Mouse (Mus musculus) bone marrow macrophage, adult 2 months (primary cell): ENCODE data around the gene Ciapin1. TPM values are rescaled to one million over a fixed set of nuclear protein-coding genes. Genes with fewer than 3 reads are reported as not detected.

ENCODE experiments used
- H3K27ac ChIP-seq: 2 replicates; pipeline ENCODE4 v1.5.1; 2012; ENCODE audit warnings: low read depth, low read length; ENCODE audit not compliant: insufficient read depth
- H3K4me1 ChIP-seq: 2 replicates; pipeline ENCODE4 v1.6.1; 2012; ENCODE audit warnings: low read length; ENCODE audit not compliant: control insufficient read depth, insufficient read depth
- H3K4me3 ChIP-seq: 2 replicates; pipeline ENCODE4 v1.5.1; 2012; ENCODE audit warnings: mild to moderate bottlenecking, low read length, moderate library complexity; ENCODE audit not compliant: insufficient read depth
- CTCF ChIP-seq: IDR thresholded peaks from 2 replicates; pipeline ENCODE4 v1.5.1; 2012; ENCODE audit warnings: low read depth, mild to moderate bottlenecking, low read length, moderate library complexity
- POLR2A ChIP-seq: IDR thresholded peaks from 2 replicates; pipeline ENCODE4 v1.6.1; 2012; ENCODE audit warnings: mild to moderate bottlenecking, low read depth, low read length, borderline replicate concordance
- polyA plus RNA-seq: library from polyadenylated mRNA; stranded (reverse); fragments of >200 nt; gene quantifications from 2 replicates; pipeline ENCODE4 v1.2.4, GENCODE M21; 2012; ENCODE audit not compliant: missing spikeins, insufficient read depth, insufficient read length

Ciapin1 gene
- polyA plus RNA-seq, 1 experiment: 19.7 TPM

DNA sequence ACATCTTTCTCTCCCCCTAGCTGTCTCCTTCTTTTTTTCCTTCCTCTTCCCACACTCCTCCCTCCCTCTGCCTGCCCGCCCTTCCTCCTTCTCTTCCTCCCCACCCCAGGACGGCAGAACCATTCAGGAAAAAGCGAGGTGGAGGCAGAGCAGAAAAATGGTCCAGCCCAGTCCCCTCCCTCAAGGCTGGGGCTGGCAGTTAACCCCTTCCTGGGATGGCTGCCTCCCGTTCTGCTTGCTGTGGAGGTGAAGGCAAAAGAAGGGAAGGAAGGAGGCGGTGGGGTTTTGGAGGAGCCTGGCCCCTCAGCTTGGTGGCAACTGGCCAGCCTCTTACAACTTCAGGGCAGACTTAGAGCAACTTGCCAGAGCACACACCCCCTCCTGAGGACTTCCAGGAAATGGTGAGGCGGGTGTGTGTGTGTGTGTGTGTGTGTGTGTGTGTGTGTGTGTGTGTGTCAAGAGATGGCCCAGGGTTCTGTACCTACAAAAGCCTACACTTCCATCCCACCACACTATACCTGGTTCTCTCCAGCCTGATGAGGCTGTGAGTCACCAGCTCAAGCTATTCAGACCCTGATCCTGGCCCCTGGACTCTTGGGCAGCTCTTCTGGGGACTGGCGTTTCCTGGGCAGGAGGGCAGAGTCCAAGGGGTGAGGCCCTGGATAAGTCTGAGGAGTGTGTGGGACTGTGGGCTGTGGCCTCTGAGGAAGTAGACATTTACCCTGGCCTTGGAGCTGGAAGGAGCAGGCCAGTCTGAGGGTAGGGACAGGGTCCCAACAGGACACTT, 33.1 kb upstream of the Ciapin1 start:
- no peak for TF ChIP-seq CTCF
- no peak for TF ChIP-seq POLR2A
- 0 out of 2 replicates have a peak, but pooled peaks cover 2% of the 10 kb centered on the region for H3K4me1 ChIP-seq
- peak overlapping the region; percentile 33 for H3K4me3 ChIP-seq
- H3K27ac ChIP-seq: no peak overlapping the region

DNA sequence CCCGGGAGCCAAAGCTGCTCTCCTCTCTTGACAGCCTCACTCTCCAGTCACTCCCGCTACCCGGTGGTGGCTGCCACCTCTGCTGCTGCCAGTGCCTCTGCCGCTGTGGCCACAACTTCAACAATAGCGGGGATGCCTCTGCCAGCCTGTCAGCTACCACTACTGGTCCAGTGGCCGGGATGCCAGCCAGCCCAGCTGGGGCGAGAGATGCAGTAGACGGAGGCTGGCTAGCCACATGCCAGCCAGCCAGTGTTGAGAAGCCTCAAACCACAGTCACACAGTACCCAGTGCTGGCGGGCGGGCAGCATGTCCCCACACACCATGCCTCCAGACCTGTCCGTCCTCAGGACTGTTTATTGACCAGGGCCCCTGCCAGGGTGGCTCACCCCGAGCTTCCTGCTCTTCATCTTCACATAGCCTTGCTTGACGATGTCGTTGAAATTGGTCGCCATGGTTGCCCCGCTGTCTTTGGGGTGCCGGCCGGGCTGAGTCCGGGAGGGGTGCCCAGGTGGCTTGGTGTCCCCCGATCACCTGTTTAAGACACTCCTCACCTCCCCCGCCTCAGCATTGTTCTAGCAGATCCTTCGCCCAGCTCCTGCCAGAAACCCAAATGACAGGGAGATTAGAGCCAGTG, 32.4 kb upstream of the Ciapin1 start:
- Histone ChIP-seq H3K27ac (no peak overlapping the region), H3K4me1 (0 out of 2 replicates have a peak, but pooled peaks cover 2% of the 10 kb centered on the region), H3K4me3 (peak overlapping the region; percentile 33)
- TF ChIP-seq CTCF (no peak), POLR2A (no peak)

GRCm38 (mm10) chr8:94870003-94870402, 31.8 kb upstream of the Ciapin1 start:
- TF ChIP-seq CTCF (no peak), POLR2A (no peak)
- Histone ChIP-seq H3K4me3 (no peak overlapping the region), H3K4me1 (0 out of 2 replicates have a peak, but pooled peaks cover 2% of the 10 kb centered on the region)

DNA sequence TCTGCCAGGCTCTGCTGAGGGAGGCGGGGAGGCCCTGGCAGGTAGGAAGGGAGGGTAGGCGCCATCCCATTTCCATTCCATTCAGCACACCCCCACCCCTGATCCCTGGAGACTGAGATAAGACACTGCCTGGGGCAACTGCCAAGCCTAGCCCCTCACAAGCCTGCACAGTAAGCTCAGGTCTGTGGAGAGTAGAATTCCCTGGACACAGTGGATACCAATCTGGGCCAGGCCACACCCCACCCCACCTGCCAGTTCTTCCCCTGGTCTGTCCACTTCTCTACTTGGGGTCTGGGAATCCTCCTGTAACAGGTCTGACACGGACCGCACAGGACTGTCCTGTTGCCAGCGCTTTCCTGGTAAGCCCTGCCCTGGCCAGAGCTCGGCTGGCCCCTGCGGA, 31.0 kb upstream of the Ciapin1 start:
- Histone ChIP-seq H3K4me1 (0 out of 2 replicates have a peak, but pooled peaks cover 2% of the 10 kb centered on the region), H3K4me3 (no peak overlapping the region), H3K27ac (no peak overlapping the region)
- no peak for TF ChIP-seq CTCF
- TF ChIP-seq POLR2A: no peak

More at GRCm38 (mm10) chr8:94870003-94870402, 31.8 kb upstream of the Ciapin1 start:
- H3K27ac ChIP-seq: no peak overlapping the region

- TF ChIP-seq CTCF (no peak), POLR2A (no peak)
- Histone ChIP-seq H3K4me1 (0 out of 2 replicates have a peak, but pooled peaks cover 2% of the 10 kb centered on the region), H3K4me3 (no peak overlapping the region), H3K27ac (no peak overlapping the region)
Measured at GRCm38 (mm10) chr8:94866921-94867320, 28.8 kb upstream of the Ciapin1 start.

DNA sequence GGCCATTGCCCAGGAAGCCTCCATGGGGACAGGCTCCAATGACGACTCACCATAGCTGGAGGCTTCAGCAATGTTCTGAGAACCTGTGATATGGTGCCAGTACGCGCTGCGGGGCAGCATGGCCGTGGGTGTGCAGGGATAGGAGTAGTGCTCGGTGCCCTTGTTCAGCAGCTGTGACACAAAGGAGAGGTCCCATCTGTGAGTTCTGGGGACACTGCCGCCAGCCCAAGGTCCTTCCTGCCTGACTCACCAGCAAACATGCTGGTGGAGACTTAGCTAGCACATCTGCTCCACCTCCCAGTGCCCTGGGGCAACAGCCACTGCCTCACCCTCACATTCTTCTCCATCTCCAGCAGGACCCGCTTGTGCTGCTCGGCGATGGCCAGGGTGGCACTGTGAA, 27.1 kb upstream of the Ciapin1 start:
- H3K4me1 ChIP-seq: no peaks in the 10 kb centered on the region
- no peak overlapping the region for H3K4me3 ChIP-seq
- TF ChIP-seq POLR2A (no peak), CTCF (no peak)
- no peak overlapping the region for H3K27ac ChIP-seq

GRCm38 (mm10) chr8:94863897-94864673, 25.9 kb upstream of the Ciapin1 start:
- Histone ChIP-seq H3K27ac (no peak overlapping the region), H3K4me3 (no peak overlapping the region), H3K4me1 (peaks cover 4% of the 10 kb centered on the region)
- TF ChIP-seq CTCF: no peak
- no peak for TF ChIP-seq POLR2A

DNA sequence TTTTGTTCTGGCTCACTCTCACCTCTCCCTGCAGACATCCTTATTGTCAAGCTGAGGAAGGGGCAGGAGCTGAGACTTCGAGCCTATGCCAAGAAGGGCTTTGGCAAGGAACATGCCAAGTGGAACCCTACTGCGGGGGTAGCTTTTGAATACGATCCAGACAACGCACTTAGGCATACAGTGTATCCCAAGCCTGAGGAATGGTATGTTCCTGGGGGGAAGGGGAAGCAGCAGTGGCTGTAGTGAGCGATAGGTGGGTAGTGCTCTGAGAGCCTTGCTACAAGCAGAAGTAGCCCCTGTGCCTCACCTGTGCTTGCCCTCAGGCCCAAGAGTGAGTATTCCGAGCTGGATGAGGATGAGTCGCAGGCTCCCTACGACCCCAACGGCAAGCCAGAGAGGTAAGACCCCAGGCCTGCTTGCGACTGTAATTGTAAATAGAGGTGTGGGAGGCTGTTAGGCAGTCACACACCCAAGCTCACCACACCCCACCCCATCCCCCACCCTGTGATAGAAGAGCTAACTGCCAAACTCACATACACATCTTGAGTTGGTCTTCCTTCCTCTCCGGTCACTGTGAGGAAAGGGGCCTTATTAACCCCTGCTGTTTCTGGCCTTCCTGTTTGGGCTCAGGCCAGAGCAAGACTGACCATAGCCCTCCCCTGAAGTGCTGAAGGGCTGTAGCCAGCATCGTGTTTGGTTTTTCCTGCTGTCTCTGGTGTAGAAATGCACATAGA, 24.5 kb upstream of the Ciapin1 start:
- Histone ChIP-seq H3K4me1 (peaks cover 8% of the 10 kb centered on the region), H3K4me3 (no peak overlapping the region), H3K27ac (no peak overlapping the region)
- TF ChIP-seq POLR2A (no peak), CTCF (no peak)

DNA sequence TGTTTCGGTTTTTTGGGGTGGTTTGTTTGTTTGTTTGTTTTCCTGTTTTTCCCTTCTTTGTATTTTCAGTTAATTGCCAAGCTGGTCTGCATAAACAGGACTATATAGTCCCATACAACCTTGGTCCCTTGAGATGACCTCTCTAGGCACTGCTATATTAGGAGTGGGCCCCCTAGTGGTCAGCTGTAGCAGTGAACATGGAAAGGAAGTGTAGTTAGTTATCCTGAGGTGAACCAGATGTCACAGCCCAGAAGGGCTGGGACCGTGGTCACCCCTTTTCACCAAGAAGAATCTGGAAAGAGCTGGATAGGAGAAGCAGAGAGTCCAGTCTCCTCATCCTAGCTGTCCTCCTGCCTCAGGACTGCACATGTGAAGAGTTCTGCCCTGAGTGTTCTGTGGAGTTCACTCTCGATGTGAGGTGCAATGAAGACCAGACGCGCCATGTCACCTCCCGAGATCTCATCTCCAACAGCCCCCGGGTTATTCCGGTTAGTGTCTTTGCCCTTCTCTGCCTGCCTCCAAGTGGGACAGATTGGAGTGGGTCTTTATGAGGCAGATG, 23.3 kb upstream of the Ciapin1 start:
- no peak overlapping the region for H3K27ac ChIP-seq
- peaks cover 8% of the 10 kb centered on the region for H3K4me1 ChIP-seq
- H3K4me3 ChIP-seq: no peak overlapping the region
- TF ChIP-seq CTCF (peak; percentile 49; the same call in 1 of the 2 replicates), POLR2A (no peak)
